Mouse (Mus musculus) liver, embryonic 14.5 days (tissue): Measurements from ENCODE around the gene Gm20441. TPM values are rescaled to one million over a fixed set of nuclear protein-coding genes. Genes with fewer than 3 reads are reported as not detected.

Experiments used
- ATAC-seq: fragments of 200-750 bp; cut with Nextera tagmentation; 2 replicates; pipeline ENCODE4 v1.8.0; 2017; ENCODE audit warnings: moderate number of reproducible peaks, mild to moderate bottlenecking, moderate library complexity; ENCODE audit not compliant: insufficient read depth
- DNase-seq, 3 experiments: peaks; one replicate each; pipeline ENCODE4 v3.0.0-alpha.2; 2012 to 2013; ENCODE audit warnings: low read depth in 3 of 3, low spot score in 3 of 3
- H3K27ac ChIP-seq: fragments of 300-500 bp; sonication (generic); 2 replicates; pipeline ENCODE4 v1.5.1; 2014; ENCODE audit warnings: moderate library complexity, mild to moderate bottlenecking, control low read depth, inconsistent platforms
- H3K27me3 ChIP-seq: fragments of 300-500 bp; sonication (generic); 2 replicates; pipeline ENCODE4 v1.6.1; 2014; ENCODE audit warnings: mild to moderate bottlenecking, low read length, moderate library complexity; ENCODE audit not compliant: control insufficient read depth, insufficient read depth
- H3K36me3 ChIP-seq: fragments of 300-500 bp; sonication (generic); replicated peaks from 2 replicates; pipeline ENCODE4 v1.6.1; 2014; ENCODE audit warnings: low read depth; ENCODE audit not compliant: control insufficient read depth, insufficient read depth
- H3K4me1 ChIP-seq, 2 experiments: fragments of 200-500 bp in 1 of 2; fragments of 300-500 bp in 1 of 2; sonication (generic) in 1 of 2; replicated peaks; 2 replicates each; pipeline ENCODE4 v1.6.1; 2012 to 2014; ENCODE audit warnings: antibody characterized with exemption in 1 of 2, inconsistent platforms in 1 of 2, low read length in 1 of 2; ENCODE audit not compliant: control insufficient read depth in 2 of 2, insufficient read depth in 2 of 2
- H3K4me2 ChIP-seq: fragments of 300-500 bp; sonication (generic); 2 replicates; pipeline ENCODE4 v1.6.1; 2014; ENCODE audit warnings: low read depth, mild to moderate bottlenecking, control low read depth, moderate library complexity
- H3K4me3 ChIP-seq, 2 experiments: fragments of 200-500 bp in 1 of 2; fragments of 300-500 bp in 1 of 2; sonication (generic) in 1 of 2; 2 replicates each; pipeline ENCODE4 v1.5.1; 2012 to 2014; ENCODE audit warnings: low read depth in 2 of 2, low read length in 2 of 2, mild to moderate bottlenecking in 2 of 2, control low read depth in 1 of 2, inconsistent platforms in 1 of 2, moderate library complexity in 1 of 2; ENCODE audit not compliant: insufficient read depth in 1 of 2
- H3K9ac ChIP-seq: fragments of 300-500 bp; sonication (generic); replicated peaks from 2 replicates; pipeline ENCODE4 v1.6.1; 2014; ENCODE audit warnings: mild to moderate bottlenecking, control low read depth, moderate library complexity
- H3K9me3 ChIP-seq: fragments of 300-500 bp; sonication (generic); 2 replicates; pipeline ENCODE4 v1.6.1; 2016; ENCODE audit warnings: low read length, mixed read lengths; ENCODE audit not compliant: control insufficient read depth
- CTCF ChIP-seq: IDR thresholded peaks from 2 replicates; pipeline ENCODE4 v1.5.1; 2016; ENCODE audit warnings: antibody characterized with exemption, low read depth, control low read depth
- EP300 ChIP-seq: IDR thresholded peaks from 2 replicates; pipeline ENCODE4 v1.6.1; 2016; ENCODE audit warnings: antibody characterized with exemption, low read depth
- WGBS: fragments of 180-500 bp; shearing (Covaris S2); extraction: QIAGEN DNeasy Blood & Tissue Kit; methylation state at CpG from one replicate; pipeline ENCODE4 v1.1.7; 2014; ENCODE audit not compliant: insufficient replicate concordance; 5-methylcytosine and 5-hydroxymethylcytosine counted together
- polyA plus RNA-seq, 2 experiments: library from polyadenylated mRNA; depleted of rRNA in 1 of 2; stranded (reverse) in 1 of 2; unstranded in 1 of 2; fragments of >200 nt; fragmentation: Nextera tagmentation in 1 of 2; extraction: Ambion mirVana in 1 of 2; gene quantifications; 2 replicates each; pipeline versions ENCODE4 v1.2.1 to v1.2.3; 2012 to 2014

Gene Gm20441
- polyA plus RNA-seq, 2 experiments, result 0.04 TPM; not detected in 1

- Histone ChIP-seq H3K4me2 (peak overlapping the region; percentile 11), H3K27ac (no peak overlapping the region), H3K4me1 (peaks cover 4 to 23% of the 10 kb centered on the region in 2 experiments), H3K36me3 (no peaks in the 10 kb centered on the region), H3K27me3 (no peaks in the 10 kb centered on the region), H3K4me3 (no peak overlapping the region), H3K9me3 (no peaks in the 10 kb centered on the region), H3K9ac (no peak overlapping the region)
- DNase-seq (no peak), ATAC-seq (no peak)
- 36% methylated on average over 3 of the region's 3 CpGs for WGBS
- no peak for TF ChIP-seq EP300
- TF ChIP-seq CTCF, result no peak
Measured at GRCm38 (mm10) chr10:75794880-75795279, 14.1 kb upstream of the Gm20441 start.

- no peak overlapping the region for H3K9ac ChIP-seq
- 18% methylated on average over 7 of the region's 7 CpGs for WGBS
- H3K4me1 ChIP-seq, result peaks cover 0 to 12% of the 10 kb centered on the region in 2 experiments; a peak in 2 of 4 replicates
- DNase-seq (no peak), ATAC-seq (no peak)
- no peaks in the 10 kb centered on the region for H3K36me3 ChIP-seq
- no peak overlapping the region for H3K4me3 ChIP-seq
- H3K9me3 ChIP-seq, result no peaks in the 10 kb centered on the region
- H3K27ac ChIP-seq, result no peak overlapping the region
- H3K4me2 ChIP-seq, result no peak overlapping the region
- no peak for TF ChIP-seq EP300
- TF ChIP-seq CTCF, result peak; percentile 28; the same call in 1 of the 2 replicates
- H3K27me3 ChIP-seq, result no peaks in the 10 kb centered on the region
Measured at GRCm38 (mm10) chr10:75790773-75791172, 10.0 kb upstream of the Gm20441 start.

- Histone ChIP-seq H3K4me1 (peaks cover 0 to 12% of the 10 kb centered on the region in 2 experiments; a peak in 2 of 4 replicates), H3K27me3 (no peaks in the 10 kb centered on the region), H3K9me3 (no peaks in the 10 kb centered on the region), H3K36me3 (no peaks in the 10 kb centered on the region), H3K4me3 (no peak overlapping the region), H3K4me2 (no peak overlapping the region), H3K9ac (no peak overlapping the region), H3K27ac (no peak overlapping the region)
- WGBS, result 61% methylated on average over 5 of the region's 5 CpGs
- TF ChIP-seq CTCF (no peak), EP300 (no peak)
- peak; percentile 85 for ATAC-seq
- DNase-seq, result peak in 2 of 3 experiments; percentile 38 to 42
Measured at GRCm38 (mm10) chr10:75789841-75790240, 9.1 kb upstream of the Gm20441 start.

GRCm38 (mm10) chr10:75789081-75789735 lies 8.5 kb upstream of the Gm20441 start:
- Histone ChIP-seq H3K4me1 (peaks cover 0 to 8% of the 10 kb centered on the region in 2 experiments; a peak in 2 of 4 replicates), H3K27me3 (no peaks in the 10 kb centered on the region), H3K9me3 (no peaks in the 10 kb centered on the region), H3K27ac (no peak overlapping the region), H3K36me3 (no peaks in the 10 kb centered on the region), H3K4me2 (no peak overlapping the region), H3K9ac (no peak overlapping the region), H3K4me3 (no peak overlapping the region)
- DNase-seq (no peak), ATAC-seq (peak; percentile 61; the same call in 1 of the 2 replicates)
- no peak for TF ChIP-seq EP300
- TF ChIP-seq CTCF, result no peak
- WGBS, result 45% methylated on average over 6 of the region's 6 CpGs

GRCm38 (mm10) chr10:75788277-75788676 lies 7.5 kb upstream of the Gm20441 start:
- H3K27ac ChIP-seq, result no peak overlapping the region
- no peaks in the 10 kb centered on the region for H3K36me3 ChIP-seq
- H3K27me3 ChIP-seq, result no peaks in the 10 kb centered on the region
- ATAC-seq (no peak), DNase-seq (no peak)
- H3K9me3 ChIP-seq, result no peaks in the 10 kb centered on the region
- 80% methylated on average over 8 of the region's 8 CpGs for WGBS
- TF ChIP-seq CTCF, result no peak
- no peak for TF ChIP-seq EP300
- H3K9ac ChIP-seq, result no peak overlapping the region
- H3K4me2 ChIP-seq, result no peak overlapping the region
- no peak overlapping the region for H3K4me3 ChIP-seq
- peaks cover 0 to 8% of the 10 kb centered on the region in 2 experiments; a peak in 2 of 4 replicates for H3K4me1 ChIP-seq
